Mouse (Mus musculus) erythroblast, adult 5-6 weeks (primary cell): ENCODE data around the gene 4931428L18Rik. TPM values are rescaled to one million over a fixed set of nuclear protein-coding genes. Genes with fewer than 3 reads are reported as not detected.

Experiments
- ATAC-seq: replicated peaks from 2 replicates; pipeline ENCODE4 v1.8.0; 2016; ENCODE audit warnings: moderate number of reproducible peaks, mild to moderate bottlenecking, moderate TSS enrichment, inconsistent platforms; ENCODE audit not compliant: poor library complexity, low FRiP score, severe bottlenecking
- total RNA-seq, 2 experiments: library from RNA; stranded (forward) in 1 of 2; stranded (reverse) in 1 of 2; fragments of 150-400 nt in 1 of 2; fragments of 200-764, 138-1000 nt in 1 of 2; gene quantifications; 2 replicates each; pipeline versions ENCODE4 v1.2.3 to v1.2.4; 2015 to 2017; ENCODE audit warnings: low replicate concordance in 2 of 2

The 4931428L18Rik gene
- total RNA-seq, 2 experiments from 2014 or later: not detected

DNA sequence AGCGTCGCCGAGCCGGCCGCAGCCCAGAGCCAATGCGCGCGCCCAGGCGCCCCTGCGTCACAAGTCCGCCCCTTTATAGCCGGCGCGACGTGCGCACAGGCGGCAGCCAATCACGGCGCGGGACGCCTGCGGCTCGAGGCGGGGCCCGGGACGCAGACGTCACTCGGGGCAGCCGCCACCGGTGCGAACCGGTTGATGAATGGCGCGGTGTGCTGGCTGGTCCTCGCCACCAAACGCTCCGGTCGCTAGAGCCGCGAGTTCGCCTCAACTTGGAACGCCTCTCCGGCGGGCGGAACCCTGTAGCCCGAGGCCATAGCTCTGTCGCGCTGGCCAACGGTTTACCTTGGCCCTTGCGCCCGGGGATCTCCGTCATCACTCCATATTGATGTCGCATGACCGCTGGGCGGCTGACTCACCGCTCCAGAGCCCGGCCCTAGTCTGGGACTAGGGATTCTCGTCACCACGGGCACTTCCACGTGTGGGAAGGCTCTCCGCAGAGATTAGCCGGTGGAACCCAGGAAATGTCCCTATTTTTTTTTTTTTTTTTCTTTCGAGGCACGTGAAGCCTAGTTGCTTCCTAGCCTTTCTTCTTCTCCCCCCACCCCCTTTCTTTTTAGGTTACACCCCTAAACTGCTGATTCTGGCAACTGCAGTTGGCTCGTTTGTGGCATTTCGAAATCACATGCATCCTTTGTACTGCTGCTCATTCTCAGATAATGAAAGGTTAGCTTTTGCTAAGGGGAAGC lies 272.6 kb downstream of the 4931428L18Rik start:
- ATAC-seq: peak; percentile 98

- peak; percentile 38; the same call in 1 of the 2 replicates for ATAC-seq
These were observed 273.4 kb downstream of the 4931428L18Rik start for GRCm38 (mm10) chr1:30948950-30949639.

GRCm38 (mm10) chr1:30948361-30948949 lies 274.0 kb downstream of the 4931428L18Rik start:
- no peak for ATAC-seq

Other genes starting within 250 kb of the 4931428L18Rik start
- gene AC153137.1, start 244.7 kb downstream of the 4931428L18Rik start, total RNA-seq (2015; ENCODE audit: low replicate concordance): not detected in 2 replicates
- gene AC153137.1, start 244.7 kb downstream of the 4931428L18Rik start, total RNA-seq (2017; ENCODE audit: low replicate concordance): not detected in 2 replicates
- not detected in 2 replicates for gene Lgsn, start 46.3 kb downstream of the 4931428L18Rik start, total RNA-seq (2015; ENCODE audit: low replicate concordance)
- gene Lgsn, start 46.3 kb downstream of the 4931428L18Rik start, total RNA-seq (2017; ENCODE audit: low replicate concordance): not detected in 2 replicates
- not detected in 2 replicates for gene Pih1d3, start 154 bp upstream of the 4931428L18Rik start, total RNA-seq (2015; ENCODE audit: low replicate concordance)
- not detected in 2 replicates for gene Pih1d3, start 154 bp upstream of the 4931428L18Rik start, total RNA-seq (2017; ENCODE audit: low replicate concordance)